Mouse (Mus musculus): ENCODE results near the gene Cfap100.

- TF ChIP-seq CTCF (IDR thresholded peaks at IDR 0.05; ENCODE audit: low read depth) (no peak), EP300 (optimal IDR thresholded peaks at IDR 0.05) (no peak)
Measured at GRCm38 (mm10) chr6:90446883-90447282, 18.3 kb upstream of the Cfap100 start.

All from stomach, postnatal 0 days (tissue).